Mouse (Mus musculus) heart, adult 11 months (tissue): Measurements from ENCODE around the gene Tbc1d21.

Source experiments
- DNase-seq: peaks from one replicate; pipeline ENCODE4 v3.0.0; 2022

Tbc1d21 gene

DNA sequence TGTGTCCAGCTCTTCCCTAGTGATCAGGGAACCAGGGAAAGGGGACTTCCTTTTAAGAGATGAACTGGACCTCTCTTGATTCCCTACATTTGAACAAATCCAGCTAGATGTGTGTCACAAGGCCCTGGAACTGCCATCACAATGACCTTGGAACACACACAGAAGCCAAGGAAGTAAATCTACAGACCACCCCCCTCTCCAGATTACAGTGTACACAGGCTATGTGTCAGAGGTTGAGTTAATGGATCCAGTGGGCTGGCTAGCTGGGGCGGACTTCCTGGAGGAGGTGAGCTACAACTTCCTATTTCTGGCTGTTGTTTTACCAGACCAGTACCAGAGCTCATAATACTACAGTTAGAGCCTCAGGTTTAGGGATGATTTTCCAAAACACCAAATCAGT, at the start of gene Tbc1d21:
Gene Tbc1d21 (minus strand): TSS at position 101 of the 400 bp plus-strand sequence.
- no peak for DNase-seq

DNA sequence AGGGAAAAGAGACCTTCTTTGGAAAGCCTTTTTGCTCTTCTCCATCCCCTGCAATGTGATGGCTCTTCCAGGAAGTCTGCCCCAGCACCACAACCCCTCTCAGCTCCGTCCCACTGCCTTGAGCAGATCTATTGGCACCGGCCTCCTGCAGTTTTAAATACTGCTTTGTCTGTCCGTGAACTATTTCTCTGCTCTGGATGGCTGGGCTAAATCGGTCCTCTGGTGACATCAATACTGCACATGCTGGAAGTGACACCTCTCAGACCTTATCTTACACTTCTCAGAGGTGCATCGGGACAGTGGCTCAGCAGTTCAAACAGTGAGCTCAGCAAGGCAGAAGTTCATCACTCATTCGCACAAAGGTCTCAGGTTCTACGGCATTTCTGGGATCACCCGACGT, 41.3 kb upstream of the Tbc1d21 start:
- peak; percentile 93 for DNase-seq

DNA sequence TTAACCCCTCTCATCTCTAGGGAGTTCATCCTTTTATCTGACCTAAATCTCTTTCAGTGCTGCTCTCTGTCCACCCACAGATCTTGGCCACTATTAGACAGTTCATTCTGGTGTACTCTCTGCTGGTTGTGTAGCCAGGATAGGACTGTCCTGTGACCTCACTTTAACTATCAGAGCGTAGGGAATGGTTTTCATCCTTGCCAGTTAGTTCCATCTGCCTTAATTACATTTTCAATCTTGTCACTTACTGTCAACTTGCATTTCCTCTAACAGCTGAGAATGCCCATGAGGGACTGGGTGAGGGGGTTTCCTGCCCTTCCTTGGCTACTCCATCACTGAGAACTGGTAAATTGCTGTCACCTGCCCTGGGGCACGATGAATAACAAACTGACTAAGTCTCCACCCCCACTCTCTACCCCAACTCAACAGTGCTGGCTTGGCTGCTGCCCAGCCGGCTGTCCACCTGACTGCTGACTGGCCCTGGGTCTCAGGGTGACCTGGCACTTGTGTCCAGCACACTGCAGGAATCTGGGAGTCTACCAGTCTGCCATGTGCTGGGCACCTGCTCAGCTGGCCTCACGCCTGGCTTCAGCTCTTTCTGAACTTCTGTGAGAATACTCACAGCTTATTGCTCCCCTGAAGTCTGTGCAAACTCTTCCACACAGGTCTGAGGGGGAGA, 39.9 kb upstream of the Tbc1d21 start:
- DNase-seq = peak; percentile 98

DNA sequence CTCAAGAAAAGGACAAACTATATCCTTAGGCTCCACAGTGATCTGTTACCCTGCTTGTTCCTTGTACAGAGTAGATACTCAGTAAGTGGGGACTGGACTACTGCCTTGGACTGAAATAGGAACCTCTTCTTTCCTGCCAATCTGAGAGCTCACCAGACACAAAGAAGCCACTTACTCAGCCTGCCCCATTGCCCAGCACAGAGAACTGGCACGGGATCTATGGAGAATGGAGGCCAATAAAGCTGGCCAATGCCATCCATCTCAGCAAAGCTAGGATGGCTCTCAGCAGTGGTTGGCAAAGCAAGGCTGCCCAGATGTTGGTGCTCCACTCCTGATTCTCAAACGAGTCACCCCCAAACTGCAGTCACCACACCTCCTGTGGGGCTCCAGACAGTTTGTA, 39.0 kb upstream of the Tbc1d21 start:
- DNase-seq = peak; percentile 94

DNA sequence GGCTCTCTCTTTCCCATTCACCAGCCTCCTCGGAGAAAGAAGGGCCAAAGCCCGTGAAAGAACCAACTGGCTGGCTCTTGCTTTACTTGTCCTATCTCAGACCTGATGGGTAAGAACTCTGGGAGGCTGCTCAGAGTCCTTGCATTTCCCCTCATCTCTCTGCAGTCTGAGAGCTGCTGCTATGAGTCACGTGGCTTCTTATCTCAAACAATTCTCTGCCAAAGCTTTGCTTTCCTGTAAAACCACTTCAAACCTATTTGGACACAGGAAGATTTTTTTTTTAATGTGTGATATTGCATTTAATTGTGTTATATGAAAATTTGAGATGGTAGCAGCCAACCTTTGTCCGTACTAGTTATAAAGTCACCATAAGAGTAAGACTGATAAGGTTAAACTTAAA, 34.2 kb upstream of the Tbc1d21 start:
- DNase-seq = no peak

DNA sequence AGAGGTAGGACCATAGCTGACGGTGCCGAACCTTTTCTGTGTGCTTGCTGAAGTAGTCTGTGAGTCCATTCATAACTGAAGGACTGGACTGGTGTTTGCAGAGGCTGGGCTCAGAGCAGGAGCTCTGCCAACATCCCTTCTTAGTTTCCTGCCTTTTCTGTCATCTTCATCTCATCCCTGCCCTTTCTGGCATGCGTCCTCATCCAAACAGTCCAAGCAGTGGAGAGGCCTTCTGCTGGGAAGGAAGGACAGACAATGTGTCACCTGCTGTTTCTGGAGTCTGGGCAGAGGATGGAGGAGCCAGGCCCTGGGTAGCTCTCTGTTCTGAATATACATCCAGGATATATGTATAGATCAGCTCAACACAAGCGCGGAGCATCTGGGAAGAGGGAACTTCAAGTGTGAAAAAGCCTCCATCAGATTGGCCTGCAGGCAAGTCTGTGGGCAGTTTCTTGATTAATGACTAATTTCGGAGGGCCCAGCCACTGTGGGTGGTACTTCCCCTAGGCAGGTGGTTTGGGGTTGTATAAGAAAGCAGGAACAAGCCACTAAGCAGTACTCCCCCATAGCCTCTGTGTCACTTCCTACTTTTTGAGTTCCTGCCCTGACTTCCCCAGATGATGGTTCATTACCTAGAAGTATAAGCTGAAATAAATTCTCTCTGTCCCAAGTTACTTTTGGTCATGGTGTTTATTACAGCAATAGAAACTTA, 31.3 kb upstream of the Tbc1d21 start:
- no peak for DNase-seq

DNA sequence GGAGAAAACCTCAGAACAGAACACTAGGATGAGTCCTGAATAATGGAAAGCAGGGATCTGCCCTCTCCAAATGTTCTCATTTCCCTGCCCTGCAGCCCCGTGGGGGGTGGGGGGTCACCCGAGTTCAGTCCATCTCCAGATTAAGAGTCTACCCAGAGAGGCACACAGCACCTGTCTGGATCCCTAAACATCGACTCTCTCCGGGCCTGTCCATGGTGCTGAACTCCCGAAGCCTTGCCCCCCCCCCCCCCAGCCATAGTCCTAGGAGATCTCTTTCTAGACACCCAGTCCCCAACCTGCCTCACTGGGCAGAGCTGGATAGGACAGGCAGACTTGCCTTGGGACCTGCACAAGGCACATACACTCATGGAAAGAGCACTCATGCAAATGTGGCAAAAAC, 29.4 kb upstream of the Tbc1d21 start:
- no peak for DNase-seq

DNA sequence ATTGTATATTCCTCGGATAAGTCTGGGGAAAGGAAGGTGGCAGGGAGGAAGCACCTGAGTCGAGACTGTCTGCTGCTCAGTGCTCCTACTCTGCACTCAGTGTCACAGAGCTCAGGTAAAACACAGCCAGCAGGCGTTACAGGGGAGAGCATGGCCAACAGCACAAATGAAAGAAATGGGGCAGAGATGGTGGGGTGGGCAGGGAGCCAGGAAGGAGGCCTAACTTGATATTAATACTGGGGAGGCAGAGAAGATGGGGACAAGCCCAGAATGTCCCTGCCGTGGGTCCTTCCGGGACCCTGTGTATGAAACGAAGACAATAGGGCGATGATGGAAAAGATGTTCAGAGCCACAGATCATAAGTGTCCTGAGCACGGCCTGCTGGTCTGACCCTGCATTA, 24.4 kb upstream of the Tbc1d21 start:
- no peak for DNase-seq

DNA sequence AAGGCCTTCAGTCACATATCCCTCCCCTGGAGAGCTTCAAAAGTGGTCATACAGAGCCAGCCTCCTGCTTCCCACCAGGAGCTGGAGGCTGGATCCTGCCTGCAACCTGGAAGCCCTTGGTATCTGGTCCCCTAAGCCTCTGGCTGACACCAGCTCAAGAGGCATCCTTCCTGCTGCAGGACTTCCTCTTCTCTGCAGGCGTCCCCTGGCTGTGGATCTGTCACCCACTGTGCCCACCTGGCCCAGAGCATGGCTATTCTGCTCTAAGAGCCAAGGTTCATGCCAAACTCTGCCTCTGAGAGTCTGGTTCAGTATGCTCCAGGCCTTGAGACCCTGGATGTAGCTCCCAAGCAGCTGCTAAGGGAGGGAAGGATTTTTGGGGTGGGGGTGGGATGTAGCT, 23.6 kb upstream of the Tbc1d21 start:
- no peak for DNase-seq

DNA sequence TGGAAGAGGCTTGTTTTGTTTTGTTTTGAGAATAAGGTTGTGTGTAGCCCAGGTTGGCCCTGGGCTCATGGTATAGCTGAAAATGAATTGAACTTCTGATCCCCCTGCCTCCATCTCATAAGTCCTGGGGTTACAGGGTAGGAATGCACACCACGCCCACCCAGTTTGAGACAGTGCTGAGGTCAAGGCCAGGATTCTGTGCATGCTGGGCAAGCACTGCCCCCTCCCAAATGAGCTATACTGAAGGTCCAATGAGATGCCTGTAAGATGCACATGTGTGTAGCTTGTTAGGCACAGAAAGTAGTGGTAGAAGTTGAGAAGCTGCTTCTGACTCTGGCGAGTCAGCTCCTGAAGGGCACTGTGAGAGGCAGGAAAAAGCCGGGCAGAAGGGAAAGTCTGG, 18.1 kb upstream of the Tbc1d21 start:
- no peak for DNase-seq

DNA sequence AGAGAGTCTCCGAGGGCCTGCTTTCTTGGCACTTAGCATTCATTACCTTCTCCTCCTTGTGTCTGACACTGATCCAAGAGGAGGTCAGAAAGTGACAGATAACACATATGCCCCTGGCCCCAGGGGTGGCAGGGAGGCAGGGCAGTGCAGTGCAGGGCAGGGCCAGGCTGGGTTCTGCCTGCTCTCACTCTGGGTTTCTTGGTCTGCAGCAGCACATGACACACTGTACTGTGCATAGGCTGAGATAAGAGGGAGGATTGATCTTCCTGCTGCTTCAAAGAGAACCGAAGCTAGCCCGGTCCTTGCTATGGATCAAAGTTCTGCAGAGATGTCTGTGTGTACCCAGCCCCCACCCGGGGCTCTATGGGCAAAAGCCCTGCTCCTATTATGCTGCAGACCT, 8.6 kb upstream of the Tbc1d21 start:
- no peak for DNase-seq

DNA sequence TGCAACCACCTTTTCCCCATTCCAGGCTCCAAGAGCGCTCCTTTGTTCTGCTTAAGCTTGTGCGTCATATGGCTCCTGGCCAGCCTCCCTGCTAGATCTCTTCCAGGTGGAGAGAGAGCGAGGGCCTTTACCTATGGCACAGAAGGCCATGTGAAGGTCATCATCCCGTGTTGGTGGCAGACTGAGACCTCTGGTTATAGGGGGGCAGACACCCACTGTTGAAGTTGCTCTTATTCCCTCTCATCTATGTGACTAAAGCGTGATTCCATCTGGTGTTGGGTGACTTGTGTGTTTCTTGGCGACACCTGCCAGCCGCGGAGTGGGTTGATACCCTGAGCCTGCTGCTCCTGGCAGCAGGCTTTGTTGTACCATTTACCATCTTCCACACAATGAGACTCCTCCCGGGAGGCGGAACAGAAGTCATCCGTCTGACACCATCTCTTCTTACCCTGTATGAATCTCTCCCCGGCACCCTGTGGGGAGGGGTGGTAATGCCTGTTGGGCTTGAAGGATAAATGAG, 3.7 kb upstream of the Tbc1d21 start:
- no peak for DNase-seq

DNA sequence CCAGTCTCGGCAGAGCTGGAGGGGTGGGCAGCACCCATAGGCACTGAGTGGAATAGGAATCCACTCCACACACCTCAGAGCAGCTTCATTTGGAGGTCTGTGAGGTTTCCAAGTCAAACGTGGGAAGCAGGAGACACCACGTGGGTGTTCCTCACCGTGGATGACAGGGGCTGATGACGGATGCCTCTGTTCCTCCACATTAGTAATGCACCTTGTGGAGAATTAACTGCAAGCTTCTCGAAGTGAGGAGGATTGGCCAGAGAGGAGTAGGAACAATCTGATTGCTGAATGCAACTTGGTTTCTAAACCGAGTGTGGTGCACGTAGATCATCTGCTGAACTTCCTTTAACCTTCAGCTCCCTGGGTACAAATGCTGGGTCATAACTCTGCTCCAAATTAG, 1.7 kb upstream of the Tbc1d21 start:
- no peak for DNase-seq

DNA sequence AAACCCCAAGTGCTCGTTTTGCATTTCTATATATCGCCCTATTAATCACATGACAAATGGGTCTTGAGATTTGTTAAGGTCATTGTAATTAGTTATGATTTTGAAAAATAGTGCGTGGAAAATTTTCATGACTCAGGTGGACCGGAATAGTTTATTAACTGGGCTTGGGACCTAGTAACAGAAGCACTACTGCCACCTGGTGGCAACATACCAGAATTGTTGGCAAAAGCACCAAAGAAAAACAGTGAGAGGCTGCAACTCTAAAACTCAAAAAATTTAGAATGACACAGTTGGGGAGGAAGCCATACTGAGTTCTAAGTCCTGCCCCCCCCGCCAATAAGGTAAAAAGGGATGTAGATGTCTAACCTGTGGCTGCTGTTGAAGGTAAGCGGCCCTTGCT, 611 bp downstream of the Tbc1d21 start:
- peak; percentile 91 for DNase-seq

DNA sequence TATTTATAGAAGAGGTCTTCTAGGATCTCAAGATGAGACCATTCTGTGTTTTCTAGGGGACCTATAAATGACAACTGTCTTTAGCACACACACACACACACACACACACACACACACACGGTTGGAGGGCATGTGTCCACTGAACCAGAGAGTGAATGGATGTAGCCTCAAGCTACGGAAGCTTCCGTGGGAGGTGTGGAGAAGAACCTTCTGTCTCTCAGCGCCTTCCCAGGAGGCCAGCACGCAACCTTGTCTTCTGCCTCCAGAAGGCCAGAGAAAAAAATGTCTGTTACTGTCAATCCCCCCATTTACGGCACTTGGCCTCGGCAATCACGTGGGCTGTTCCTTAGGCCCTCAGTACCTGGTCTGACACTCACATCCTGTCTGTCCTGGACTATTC, 5.9 kb downstream of the Tbc1d21 start:
- no peak for DNase-seq

DNA sequence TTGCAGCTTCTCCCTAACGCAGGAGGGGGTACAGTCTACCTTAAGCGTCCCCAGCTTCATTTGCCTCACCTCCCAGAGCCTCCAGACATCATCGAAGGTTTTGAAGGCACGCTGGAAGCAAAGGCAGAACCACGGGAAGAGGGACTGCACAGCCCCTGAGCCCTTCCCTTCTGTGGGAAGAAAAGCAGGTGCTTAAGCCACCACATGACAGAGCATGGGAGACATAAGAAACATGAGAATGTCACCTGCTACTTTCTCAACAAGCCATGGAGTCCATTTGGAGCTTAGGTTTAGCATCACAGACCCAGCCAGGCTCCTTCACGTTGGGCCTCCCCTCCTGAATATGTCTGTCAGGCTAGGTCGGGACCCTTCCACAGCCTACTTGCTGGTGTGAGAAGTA, 8.3 kb downstream of the Tbc1d21 start:
- no peak for DNase-seq

DNA sequence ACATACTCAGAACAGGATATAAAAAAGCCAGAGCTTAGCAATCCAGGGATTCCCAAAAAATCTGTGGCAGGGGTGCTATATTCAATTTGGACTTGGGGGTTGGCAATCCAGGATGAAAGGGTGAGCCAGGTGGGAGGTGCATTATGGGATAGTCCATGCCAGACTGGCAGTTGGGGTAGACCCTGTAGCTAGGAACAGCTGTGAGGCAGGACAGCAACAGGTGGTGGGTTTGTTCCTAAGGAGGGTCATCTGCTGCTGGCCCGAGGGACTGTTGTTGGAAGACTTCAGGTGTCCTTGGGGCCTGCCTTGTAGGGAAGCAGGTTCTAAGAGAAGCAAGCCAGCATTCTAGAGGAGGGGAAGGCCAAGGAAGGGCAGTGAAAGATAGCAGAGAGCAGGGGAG, 8.9 kb downstream of the Tbc1d21 start:
- DNase-seq = no peak

DNA sequence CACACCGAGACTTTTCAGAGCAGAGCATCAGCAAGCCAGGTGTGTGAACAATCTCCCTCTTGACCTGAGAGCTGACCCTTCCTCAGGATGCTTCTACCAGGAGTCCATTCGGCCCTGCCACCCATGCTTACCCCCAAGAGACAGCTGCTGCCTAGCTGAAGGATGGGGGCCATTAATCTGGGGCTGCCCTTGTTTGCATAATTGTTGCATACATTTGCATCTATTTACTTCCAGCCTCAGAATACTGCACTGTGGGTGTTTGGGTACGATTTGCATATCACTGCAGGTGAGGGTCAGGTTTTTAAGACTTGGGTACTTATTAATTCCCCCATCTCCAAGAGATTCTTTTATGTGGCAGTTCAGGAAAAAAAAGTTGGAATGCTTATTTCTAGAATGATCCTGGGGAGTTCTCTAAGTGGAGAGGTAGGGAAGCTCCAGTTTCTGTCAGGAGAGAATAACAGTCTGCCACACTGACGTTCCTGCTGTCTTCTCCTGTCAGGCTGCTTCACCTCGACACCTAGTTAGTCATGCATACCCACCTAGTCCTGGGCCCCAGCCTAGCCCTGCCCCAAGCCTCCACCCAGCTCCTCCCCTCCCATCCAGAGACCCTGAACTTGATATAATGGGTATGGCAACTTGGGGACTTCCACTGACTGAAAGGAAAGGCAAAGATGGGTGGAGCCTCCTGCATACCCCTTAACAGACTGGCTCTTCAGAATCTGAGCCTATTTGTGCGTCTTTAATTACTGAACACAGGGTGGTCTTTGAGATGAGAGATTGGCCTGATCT, 14.8 kb downstream of the Tbc1d21 start:
- no peak for DNase-seq

DNA sequence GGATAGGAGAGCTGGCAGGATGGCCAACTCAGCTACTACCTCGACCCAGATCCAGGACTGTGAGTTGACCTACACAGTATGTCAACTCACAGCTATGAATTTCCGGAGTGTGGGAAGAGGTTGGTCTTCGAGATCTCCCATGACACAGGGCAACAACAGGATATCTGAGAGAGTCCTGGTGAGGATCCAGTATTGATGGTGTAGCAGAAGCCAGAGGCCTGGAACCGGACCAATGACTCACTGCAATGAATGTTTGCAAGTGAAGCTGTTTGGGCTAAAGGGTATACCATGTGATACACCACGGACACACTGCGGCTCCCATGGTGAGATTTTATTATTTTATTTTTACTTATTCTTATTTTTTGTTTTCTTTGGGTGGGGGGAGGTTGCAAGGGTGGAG, 15.6 kb downstream of the Tbc1d21 start:
- no peak for DNase-seq

DNA sequence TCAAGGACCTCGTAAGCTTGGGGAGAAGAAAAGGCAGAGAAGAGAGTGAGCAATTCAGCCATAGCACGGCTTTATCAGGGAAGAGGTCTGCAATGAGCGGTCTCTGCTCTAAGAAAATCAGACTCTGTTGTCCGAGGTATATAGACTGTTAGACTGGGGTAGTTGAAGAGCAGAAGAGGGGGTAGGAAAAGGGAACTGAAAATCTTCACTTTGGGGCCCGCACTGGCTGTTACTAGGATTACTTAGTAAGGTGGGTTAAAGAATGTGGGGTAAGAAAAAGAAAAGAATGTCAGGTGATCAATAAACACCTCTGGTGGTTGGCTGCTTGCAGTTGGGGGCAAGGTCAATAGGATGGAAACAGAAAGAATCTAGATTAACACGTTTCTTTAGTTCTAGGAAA, 17.0 kb downstream of the Tbc1d21 start:
- no peak for DNase-seq

DNA sequence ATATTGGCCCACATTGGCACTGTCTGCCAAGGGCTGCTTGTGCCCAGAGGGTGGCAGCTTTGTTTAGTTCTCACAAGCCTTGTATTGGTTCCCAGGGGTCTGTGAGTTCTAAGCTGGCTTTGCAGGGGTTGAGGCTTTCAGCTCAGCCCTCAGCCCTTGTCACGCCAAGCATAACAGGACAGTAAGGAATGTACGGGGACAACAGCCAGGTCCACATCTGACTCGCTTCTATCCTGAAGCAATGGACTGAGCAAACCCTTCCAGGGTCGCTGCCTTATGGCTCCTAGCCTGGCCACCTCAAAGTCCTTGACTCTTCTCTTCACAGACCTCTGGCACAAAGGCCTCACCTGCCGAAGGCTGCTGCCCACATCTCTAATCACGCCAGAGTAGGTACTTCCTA, 22.5 kb downstream of the Tbc1d21 start:
- peak; percentile 91 for DNase-seq

DNA sequence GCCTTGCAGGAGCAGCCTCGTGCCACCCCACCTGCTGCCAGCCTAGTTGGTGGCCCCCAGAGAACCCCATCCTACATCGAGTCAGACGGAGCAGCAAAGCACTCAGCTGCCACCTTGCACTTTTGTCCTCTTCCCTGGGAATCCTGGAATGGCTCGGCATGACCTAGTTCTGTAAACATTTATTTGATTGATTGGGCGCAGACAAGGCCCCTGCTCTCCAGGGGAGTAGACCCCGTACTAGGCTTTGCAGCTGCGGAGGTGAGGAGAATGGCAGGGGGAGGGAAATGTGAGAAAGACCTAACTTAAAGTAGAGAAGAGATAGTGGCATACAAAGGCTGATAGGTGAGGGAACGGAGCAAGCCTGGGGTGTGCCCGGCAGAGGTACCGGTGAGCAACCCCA, 23.8 kb downstream of the Tbc1d21 start:
- DNase-seq = no peak

DNA sequence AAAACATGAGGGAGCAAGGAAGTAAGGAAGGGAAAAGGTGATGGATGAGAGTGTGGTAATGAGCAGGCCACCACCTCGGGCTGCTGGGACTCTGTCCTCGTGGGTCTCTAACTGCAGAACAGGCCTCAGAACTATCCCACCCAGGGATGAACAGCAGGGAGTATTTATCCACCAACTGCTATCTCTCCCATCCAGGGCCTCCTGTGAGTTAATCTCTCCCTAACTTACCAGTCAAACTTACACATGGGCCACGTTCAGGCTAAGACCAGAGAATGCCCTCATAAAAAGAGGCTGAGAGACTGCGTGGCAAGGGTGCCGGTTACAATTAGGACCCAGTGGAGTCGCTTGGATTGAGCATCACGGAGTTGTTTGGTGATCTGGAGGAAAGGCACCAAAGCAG, 24.3 kb downstream of the Tbc1d21 start:
- no peak for DNase-seq

DNA sequence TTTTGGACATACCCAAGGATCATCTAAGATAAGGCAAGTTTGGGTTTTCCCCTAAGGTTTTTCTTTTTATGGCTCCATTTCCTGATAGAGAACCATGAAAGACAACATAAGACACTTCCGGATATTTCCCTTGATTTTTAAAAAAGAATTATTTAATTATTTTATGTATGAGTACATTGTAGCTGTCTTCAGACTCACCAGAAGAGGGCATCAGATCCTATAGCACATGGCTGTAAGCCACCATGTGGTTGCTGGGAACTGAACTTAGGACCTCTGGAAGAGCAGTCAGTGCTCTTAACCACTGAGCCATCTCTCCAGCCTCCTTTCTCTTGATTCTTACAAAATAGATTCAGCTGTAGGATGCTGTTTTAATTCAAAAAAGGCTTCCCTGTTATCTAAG, 28.5 kb downstream of the Tbc1d21 start:
- no peak for DNase-seq
